Mouse (Mus musculus) cerebellum, postnatal 36 days (tissue): Measurements from ENCODE around the gene Ppbp.

Experiments used
- DNase-seq, 2 experiments: peaks; one replicate each; pipeline ENCODE4 v3.0.0; 2021 to 2022; ENCODE audit warnings: mixed read lengths in 2 of 2

The Ppbp gene

GRCm38 (mm10) chr5:90768218-90768617, at the start of gene Ppbp:
Gene Ppbp (plus strand): TSS chr5:90768518.
- no peak for DNase-seq

GRCm38 (mm10) chr5:90722656-90723055, 45.7 kb upstream of the Ppbp start:
- no peak for DNase-seq

- no peak for DNase-seq
Observed at GRCm38 (mm10) chr5:90728254-90728653, 40.1 kb upstream of the Ppbp start.

- DNase-seq, result peak; percentile 67 to 68
Observed at GRCm38 (mm10) chr5:90731480-90731879, 36.8 kb upstream of the Ppbp start.

- no peak for DNase-seq
Observed at GRCm38 (mm10) chr5:90742029-90742428, 26.3 kb upstream of the Ppbp start.

GRCm38 (mm10) chr5:90753934-90754333, 14.4 kb upstream of the Ppbp start:
- DNase-seq, result no peak

GRCm38 (mm10) chr5:90758020-90758605, 10.2 kb upstream of the Ppbp start:
- DNase-seq, result no peak

GRCm38 (mm10) chr5:90759077-90760065, 8.9 kb upstream of the Ppbp start, which contains the start of gene Cxcl5:
Gene Cxcl5 (plus strand): TSS chr5:90759360.
- DNase-seq, result peak; percentile 7 to 10

- no peak for DNase-seq
Observed at GRCm38 (mm10) chr5:90760303-90760702, 8.0 kb upstream of the Ppbp start.

- no peak for DNase-seq
Observed at GRCm38 (mm10) chr5:90760844-90761243, 7.5 kb upstream of the Ppbp start.

- no peak for DNase-seq
Observed at GRCm38 (mm10) chr5:90761834-90762233, 6.5 kb upstream of the Ppbp start.

- DNase-seq, result no peak
Observed at GRCm38 (mm10) chr5:90763912-90764665, 4.2 kb upstream of the Ppbp start.

- no peak for DNase-seq
Observed at GRCm38 (mm10) chr5:90765821-90766606, 2.3 kb upstream of the Ppbp start.

- no peak for DNase-seq
Observed at GRCm38 (mm10) chr5:90771369-90771768, 3.1 kb downstream of the Ppbp start.

GRCm38 (mm10) chr5:90771880-90772653, 3.7 kb downstream of the Ppbp start, which contains the start of gene Pf4:
Gene Pf4 (plus strand): TSS chr5:90772435.
- no peak for DNase-seq

- DNase-seq, result no peak
Observed at GRCm38 (mm10) chr5:90775562-90775961, 7.2 kb downstream of the Ppbp start.

GRCm38 (mm10) chr5:90777621-90778020, 9.3 kb downstream of the Ppbp start:
- DNase-seq, result no peak

- no peak for DNase-seq
Observed at GRCm38 (mm10) chr5:90778856-90779255, 10.5 kb downstream of the Ppbp start.

GRCm38 (mm10) chr5:90783697-90784096, 15.4 kb downstream of the Ppbp start:
- DNase-seq, result no peak

- DNase-seq, result peak in 1 of 2 experiments; percentile 6
Observed at GRCm38 (mm10) chr5:90785659-90786588, 17.6 kb downstream of the Ppbp start, which contains the start of gene Cxcl3. Gene Cxcl3 (plus strand): TSS chr5:90786103.
